Mouse (Mus musculus): ENCODE data around the gene P2rx7.

The P2rx7 gene

GRCm38 (mm10) chr5:122643701-122644100, at the start of gene P2rx7:
Gene P2rx7, plus strand, starts transcription at chr5:122643911.
- DNase-seq, result no peak

- DNase-seq, result no peak
Measured at GRCm38 (mm10) chr5:122595470-122595869, 48.2 kb upstream of the P2rx7 start.

GRCm38 (mm10) chr5:122602233-122602632, 41.5 kb upstream of the P2rx7 start:
- DNase-seq, result peak; percentile 34

GRCm38 (mm10) chr5:122604894-122605293, 38.8 kb upstream of the P2rx7 start:
- no peak for DNase-seq

GRCm38 (mm10) chr5:122611651-122612050, 32.1 kb upstream of the P2rx7 start:
- no peak for DNase-seq

GRCm38 (mm10) chr5:122613908-122614732, 29.6 kb upstream of the P2rx7 start, which contains the start of gene Ift81:
Gene Ift81, minus strand, starts transcription at chr5:122614518.
- peak; percentile 97 for DNase-seq

- DNase-seq, result no peak
Measured at GRCm38 (mm10) chr5:122617718-122618117, 26.0 kb upstream of the P2rx7 start.

GRCm38 (mm10) chr5:122619686-122620296, 23.9 kb upstream of the P2rx7 start:
- no peak for DNase-seq

GRCm38 (mm10) chr5:122621376-122621886, 22.3 kb upstream of the P2rx7 start:
- peak; percentile 65 for DNase-seq

GRCm38 (mm10) chr5:122622526-122622925, 21.2 kb upstream of the P2rx7 start:
- DNase-seq, result no peak

GRCm38 (mm10) chr5:122623861-122624260, 19.9 kb upstream of the P2rx7 start:
- no peak for DNase-seq

GRCm38 (mm10) chr5:122624952-122625479, 18.7 kb upstream of the P2rx7 start:
- DNase-seq, result no peak

GRCm38 (mm10) chr5:122625565-122626252, 18.0 kb upstream of the P2rx7 start:
- DNase-seq, result no peak

- peak; percentile 89 for DNase-seq
Measured at GRCm38 (mm10) chr5:122627243-122627642, 16.5 kb upstream of the P2rx7 start.

GRCm38 (mm10) chr5:122635228-122635627, 8.5 kb upstream of the P2rx7 start:
- DNase-seq, result no peak

- DNase-seq, result no peak
Measured at GRCm38 (mm10) chr5:122636308-122636707, 7.4 kb upstream of the P2rx7 start.

- DNase-seq, result peak; percentile 44
Measured at GRCm38 (mm10) chr5:122636958-122637357, 6.8 kb upstream of the P2rx7 start.

- no peak for DNase-seq
Measured at GRCm38 (mm10) chr5:122638296-122638695, 5.4 kb upstream of the P2rx7 start.

GRCm38 (mm10) chr5:122639517-122639916, 4.2 kb upstream of the P2rx7 start:
- no peak for DNase-seq

GRCm38 (mm10) chr5:122639986-122640385, 3.7 kb upstream of the P2rx7 start:
- no peak for DNase-seq

GRCm38 (mm10) chr5:122644111-122644607, 448 bp downstream of the P2rx7 start:
- no peak for DNase-seq

- no peak for DNase-seq
Measured at GRCm38 (mm10) chr5:122645290-122645689, 1.6 kb downstream of the P2rx7 start.

- no peak for DNase-seq
Measured at GRCm38 (mm10) chr5:122646050-122646449, 2.3 kb downstream of the P2rx7 start.
